Mouse (Mus musculus): ENCODE measurements at regions not wholly inside any gene's neighbourhood (a gene's known extent, or its start where the extent isn't known, plus 50 kb on each side); places are given as distances from the start of the nearest gene placed in this dataset.

DNA sequence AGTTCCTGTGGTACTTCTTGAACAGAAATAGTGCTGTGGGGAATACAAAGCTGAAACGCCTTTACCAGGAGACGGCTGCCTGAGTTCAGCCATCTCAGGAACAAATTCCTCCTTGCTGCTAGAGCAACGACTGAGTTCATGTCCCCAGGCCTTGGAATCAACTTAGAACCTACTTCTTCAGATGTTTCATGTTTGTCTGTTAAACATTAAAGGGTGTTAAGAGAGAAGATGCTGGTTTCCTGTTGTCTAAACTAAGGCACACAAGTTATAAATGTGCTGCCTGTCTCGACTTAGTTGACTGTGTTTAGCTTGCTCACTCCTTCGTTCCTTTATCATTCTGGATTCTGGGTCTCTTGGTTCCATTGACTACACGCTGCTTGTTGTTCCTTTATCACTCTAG, 125.2 kb downstream of the Nab1 start:
- TF ChIP-seq CTCF (IDR thresholded peaks at IDR 0.05) = no peak
- no peak for TF ChIP-seq EP300 (IDR thresholded peaks at IDR 0.05)

All from lung, postnatal 0 days (tissue).